8 mouse cellular contexts compared by ENCODE assay signal in genomic region chr8:104630981-104631663, GRCm38 (mm10). TPM values are rescaled to one million over a fixed set of nuclear protein-coding genes. Genes with fewer than 3 reads are reported as not detected.
DNase-seq lines count a peak whose midpoint lies in the region; ATAC-seq and TF ChIP-seq lines count a peak whose summit lies in the region.

Gene Rrad, minus strand, starts transcription at chr8:104631327.

- H3K36me3 ChIP-seq in CH12.LX (replicated peaks in 1 of 2; ENCODE audit: control insufficient read depth in 1 of 2, insufficient read depth in 1 of 2, low read length in 1 of 2) = peaks cover 17 to 51% of the 10 kb centered on the region in 2 experiments
- H3K36me3 ChIP-seq in neural tube, embryonic 14.5 days (ENCODE audit: control insufficient read depth, insufficient read depth, low read length) = peaks cover 6% of the 10 kb centered on the region; the same call in 1 of the 2 replicates

- in situ Hi-C loops in CH12.LX (cut with MboI; ENCODE audit: low pct_ligation_motif_present, low pct_unique_long_range_greater_than_20kb, low sequenced_read_pairs) = no loop called here

- H3K4me3 ChIP-seq in CH12.LX (replicated peaks in 1 of 3; ENCODE audit: low read depth in 2 of 3, low read length in 2 of 3, poor library complexity in 1 of 3) = peak within 1 kb of the TSS; percentile 79 to 87 (median 82)
- H3K4me3 ChIP-seq in lung, adult 2 months (replicated peaks; ENCODE audit: extremely low read depth, low read depth, low read length) = peak within 1 kb of the TSS; percentile 52
- peak within 1 kb of the TSS; percentile 29 for H3K4me3 ChIP-seq in neural tube, embryonic 14.5 days (ENCODE audit: low read depth, low read length)

- TF ChIP-seq EP300 in CH12.LX (IDR thresholded peaks at IDR 0.05; ENCODE audit: low read length) = no peak; the same call in 1 of the 2 replicates

- dilution Hi-C loops in CH12.LX (cut with MboI; ENCODE audit: extremely low pct_ligation_motif_present, extremely low pct_unique_long_range_greater_than_20kb, low sequenced_read_pairs) = no loop called here

- peak within 1 kb of the TSS; percentile 78 for H3K4me2 ChIP-seq in CH12.LX (ENCODE audit: insufficient read depth, low read depth, poor library complexity, severe bottlenecking)
- H3K4me2 ChIP-seq in neural tube, embryonic 14.5 days (ENCODE audit: low read depth, low read length) = peak within 1 kb of the TSS; percentile 51

- TF ChIP-seq POLR2A in CH12.LX (IDR thresholded peaks at IDR 0.05; ENCODE audit: low read depth, low read length) = peak; percentile 86
- peak; percentile 44; the same call in 1 of the 2 replicates for TF ChIP-seq POLR2A in lung, adult 2 months (IDR thresholded peaks at IDR 0.05; ENCODE audit: borderline replicate concordance, extremely low read depth, low read depth, low read length)

- WGBS in lung, adult 2 months = 1% methylated on average over 28 of the region's 28 CpGs
- under 1% methylated on average over 28 of the region's 28 CpGs for WGBS in neural tube, embryonic 14.5 days

- peak; percentile 90 for DNase-seq in CH12.LX (ENCODE audit: extremely low read depth)
- peak; percentile 62 for DNase-seq in adrenal gland, postnatal 25 days
- peak; percentile 45 for DNase-seq in gastrocnemius, postnatal 25 days
- DNase-seq in lung, adult 2 months = no peak
- peak; percentile 43 for DNase-seq in urinary bladder, postnatal 14 days (ENCODE audit: low spot score)
- DNase-seq in c-Kit-positive CD71-positive TER-119-positive erythroid progenitor cells, embryonic 14.5 days (ENCODE audit: low spot score) = no peak

- no peaks in the 10 kb centered on the region for H3K79me2 ChIP-seq in CH12.LX (replicated peaks; ENCODE audit: control insufficient read depth, extremely low read depth, insufficient read depth, poor library complexity, severe bottlenecking)

- TF ChIP-seq RAD21 in CH12.LX (IDR thresholded peaks at IDR 0.05; ENCODE audit: low read depth, low read length) = no peak

- H3K27me3 ChIP-seq in CH12.LX (replicated peaks) = no peaks in the 10 kb centered on the region
- H3K27me3 ChIP-seq in neural tube, embryonic 14.5 days (ENCODE audit: control insufficient read depth, insufficient read depth, low read length) = peaks cover 2% of the 10 kb centered on the region; the same call in 1 of the 2 replicates

- H3K9ac ChIP-seq in CH12.LX (ENCODE audit: insufficient read depth, low read depth) = peak within 1 kb of the TSS; percentile 75
- H3K9ac ChIP-seq in neural tube, embryonic 14.5 days (replicated peaks; ENCODE audit: low read depth, low read length) = peak within 1 kb of the TSS; percentile 39

- ATAC-seq in inflammation-experienced regulatory T-cells, adult 6 months = peak; percentile 89
- ATAC-seq in neural tube, embryonic 14.5 days (ENCODE audit: low read depth) = peak; percentile 59

- H3K4me1 ChIP-seq in CH12.LX (ENCODE audit: control insufficient read depth in 1 of 2, insufficient read depth in 2 of 2) = peaks cover 13 to 32% of the 10 kb centered on the region in 2 experiments
- peaks cover 4% of the 10 kb centered on the region; the same call in 1 of the 2 replicates for H3K4me1 ChIP-seq in lung, adult 2 months (ENCODE audit: control insufficient read depth, insufficient read depth, low read length)
- H3K4me1 ChIP-seq in neural tube, embryonic 14.5 days (ENCODE audit: control insufficient read depth, insufficient read depth, low read length) = peaks cover 5% of the 10 kb centered on the region; the same call in 1 of the 2 replicates

- H3K9me3 ChIP-seq in CH12.LX (replicated peaks; ENCODE audit: low read length) = no peaks in the 10 kb centered on the region
- no peaks in the 10 kb centered on the region for H3K9me3 ChIP-seq in neural tube, embryonic 14.5 days (ENCODE audit: control insufficient read depth, low read length)

- no peak for TF ChIP-seq CTCF in CH12.LX (conservative IDR thresholded peaks at IDR 0.05 in 1 of 2, IDR thresholded peaks at IDR 0.05 in 1 of 2; ENCODE audit: low read depth in 2 of 2, low read length in 2 of 2)
- TF ChIP-seq CTCF in lung, adult 2 months (IDR thresholded peaks at IDR 0.05; ENCODE audit: insufficient read depth, low read length) = no peak

- peak within 1 kb of the TSS; percentile 61 for H3K27ac ChIP-seq in CH12.LX (ENCODE audit: insufficient read depth, low read depth)
- H3K27ac ChIP-seq in neural tube, embryonic 14.5 days (ENCODE audit: low read depth, low read length) = no peak within 1 kb of the TSS

TF ChIP-seq in CH12.LX, 34 proteins besides CTCF, POLR2A, EP300 and RAD21:
- TF ChIP-seq SIN3A (IDR thresholded peaks at IDR 0.05; ENCODE audit: low read length) (peak; percentile 94), CHD2 (IDR thresholded peaks at IDR 0.05; ENCODE audit: low read length) (0 out of 2 replicates have a peak, but pooled peaks have one; percentile 44), ZMIZ1 (IDR thresholded peaks at IDR 0.05; ENCODE audit: low read depth, low read length) (peak; percentile 58; the same call in 1 of the 2 replicates), MAZ (IDR thresholded peaks at IDR 0.05; ENCODE audit: low read depth, low read length) (peak; percentile 99), MXI1 (IDR thresholded peaks at IDR 0.05; ENCODE audit: low read depth, low read length) (no peak), RCOR1 (conservative IDR thresholded peaks at IDR 0.05; ENCODE audit: low read depth, low read length) (0 out of 2 replicates have a peak, but pooled peaks have one; percentile 62), TBP (conservative IDR thresholded peaks at IDR 0.05; ENCODE audit: low read depth, low read length) (peak; percentile 86), ZKSCAN1 (IDR thresholded peaks at IDR 0.05; ENCODE audit: borderline replicate concordance, low read depth, low read length) (no peak), MEF2A (IDR thresholded peaks at IDR 0.05; ENCODE audit: borderline replicate concordance, low read depth, low read length) (no peak), NELFE (IDR thresholded peaks at IDR 0.05; ENCODE audit: low read depth, low read length) (peak; percentile 67; the same call in 1 of the 2 replicates), ELF1 (IDR thresholded peaks at IDR 0.05; ENCODE audit: low read depth, low read length) (peak; percentile 68; the same call in 1 of the 2 replicates), TCF12 (IDR thresholded peaks at IDR 0.05; ENCODE audit: low read depth, low read length) (peak; percentile 51; the same call in 1 of the 2 replicates), NRF1 (IDR thresholded peaks at IDR 0.05; ENCODE audit: low read depth, low read length) (no peak), USF1 (IDR thresholded peaks at IDR 0.05; ENCODE audit: low read depth, low read length) (no peak), IRF4 (IDR thresholded peaks at IDR 0.05; ENCODE audit: low read depth, low read length) (peak; percentile 19; the same call in 1 of the 2 replicates), BHLHE40 (IDR thresholded peaks at IDR 0.05; ENCODE audit: low read depth, low read length) (peak; percentile 32; the same call in 1 of the 2 replicates)

RNA-seq across cellular contexts. Expression of gene Rrad, which starts in this region (rescaled TPM):
- 30.9 and 31.1 TPM in 2 replicates for total RNA-seq in CH12.LX (2012; rRNA removed)
- 29.4 and 31.7 TPM in 2 replicates for total RNA-seq in CH12.LX (2014; rRNA removed)
- polyA plus RNA-seq in CH12.LX (2012; ENCODE audit: insufficient read length, low read depth) = 32.3 and 33.6 TPM in 2 replicates
- total RNA-seq in adrenal gland, postnatal 25 days (2021) = 3.9 TPM in 2 replicates
- 1 to 10 TPM; 3.8 to 6.2 TPM for total RNA-seq in gastrocnemius, postnatal 25 days (2021)
- 10 to 100 TPM; 10.3 to 14.0 (median 11.0) TPM for polyA plus RNA-seq in inflammation-experienced regulatory T-cells, adult 6 months (2017; shearing (Covaris generic))
- 10.9 and 19.5 TPM in 2 replicates for polyA plus RNA-seq in lung, adult 2 months (2012; rRNA removed)
- polyA plus RNA-seq in neural tube, embryonic 14.5 days (2014; fragmentation: Nextera tagmentation; extraction: Ambion mirVana) = 1.6 and 3.6 TPM in 2 replicates

Comparison
In these comparisons a context has a peak if more than half of its experiments do, and no peak if none do; other contexts are left out.
1. DNase-seq: peak in CH12.LX (single experiment), adrenal gland, postnatal 25 days (single experiment), gastrocnemius, postnatal 25 days (single experiment) and urinary bladder, postnatal 14 days (single experiment); none in lung, adult 2 months (single experiment) and c-Kit-positive CD71-positive TER-119-positive erythroid progenitor cells, embryonic 14.5 days (single experiment).
2. H3K4me3 ChIP-seq: peak in every context shown above with its lines; median percentile 82 in CH12.LX; 52 in lung, adult 2 months; 29 in neural tube, embryonic 14.5 days.